Mouse (Mus musculus) erythroblast, embryonic 14.5 days (primary cell): Measurements from ENCODE around the gene Cmtm4.

Experiments used
- GATA1 ChIP-seq: IDR thresholded peaks from 2 replicates; pipeline ENCODE4 v1.6.1; 2012; ENCODE audit warnings: low read length, inconsistent platforms, mixed read lengths
- TAL1 ChIP-seq: IDR thresholded peaks from 3 replicates; pipeline ENCODE4 v1.6.1; 2012; ENCODE audit warnings: low read length, inconsistent platforms, mixed read lengths

DNA sequence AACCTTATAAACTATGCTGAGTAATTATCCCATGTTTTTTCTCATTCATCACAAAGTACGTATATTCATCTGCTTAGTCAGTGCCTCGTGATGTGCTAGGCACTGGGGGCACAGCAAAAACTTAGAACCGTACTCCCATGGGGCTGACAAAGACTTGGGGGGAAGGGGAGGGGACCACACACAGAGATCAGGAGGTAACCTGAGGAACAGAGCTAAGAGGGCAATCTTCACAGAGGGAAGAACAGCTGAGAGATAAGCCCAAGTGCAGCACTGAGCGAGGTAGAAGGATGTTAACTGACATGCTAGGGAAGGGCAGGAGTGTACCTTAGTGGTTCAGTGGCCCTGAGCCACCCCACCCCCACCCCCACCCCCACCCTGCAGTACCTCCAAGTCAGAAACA, 8.9 kb downstream of the Cmtm4 start:
- TF ChIP-seq TAL1 (no peak), GATA1 (no peak)
